Mouse (Mus musculus) CD8-positive naive resting alpha-beta T cell, adult 57 days (primary cell): ENCODE results near the gene Cd81. TPM values are rescaled to one million over a fixed set of nuclear protein-coding genes. Genes with fewer than 3 reads are reported as not detected.

Source experiments
- total RNA-seq: library from RNA; stranded (reverse); gene quantifications from one replicate; pipeline ENCODE4 v1.2.4, GENCODE M21; 2023

Gene Cd81
- total RNA-seq, result 21.9 TPM

DNA sequence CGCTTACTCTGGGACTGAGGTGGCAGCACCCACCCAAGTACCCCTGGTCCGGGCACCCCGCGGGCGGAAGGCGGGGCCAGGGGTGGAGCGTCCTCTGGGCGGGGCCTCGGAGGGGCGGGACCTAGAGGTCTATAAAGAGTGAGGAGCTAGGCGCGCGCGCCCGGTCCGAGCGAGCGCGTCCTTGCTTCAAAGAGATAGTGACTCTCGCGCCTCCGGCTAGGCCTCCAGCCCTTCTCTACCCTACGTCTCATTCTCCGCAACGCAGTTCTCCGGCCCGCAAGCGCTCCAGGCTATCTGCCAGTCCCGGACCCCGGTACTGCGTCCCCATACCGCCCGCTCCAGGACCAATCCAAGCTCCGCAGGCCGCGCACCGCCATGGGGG, at the start of gene Cd81:
TSS of gene Cd81 (plus strand) at position 114 of the 382 bp plus-strand sequence.

DNA sequence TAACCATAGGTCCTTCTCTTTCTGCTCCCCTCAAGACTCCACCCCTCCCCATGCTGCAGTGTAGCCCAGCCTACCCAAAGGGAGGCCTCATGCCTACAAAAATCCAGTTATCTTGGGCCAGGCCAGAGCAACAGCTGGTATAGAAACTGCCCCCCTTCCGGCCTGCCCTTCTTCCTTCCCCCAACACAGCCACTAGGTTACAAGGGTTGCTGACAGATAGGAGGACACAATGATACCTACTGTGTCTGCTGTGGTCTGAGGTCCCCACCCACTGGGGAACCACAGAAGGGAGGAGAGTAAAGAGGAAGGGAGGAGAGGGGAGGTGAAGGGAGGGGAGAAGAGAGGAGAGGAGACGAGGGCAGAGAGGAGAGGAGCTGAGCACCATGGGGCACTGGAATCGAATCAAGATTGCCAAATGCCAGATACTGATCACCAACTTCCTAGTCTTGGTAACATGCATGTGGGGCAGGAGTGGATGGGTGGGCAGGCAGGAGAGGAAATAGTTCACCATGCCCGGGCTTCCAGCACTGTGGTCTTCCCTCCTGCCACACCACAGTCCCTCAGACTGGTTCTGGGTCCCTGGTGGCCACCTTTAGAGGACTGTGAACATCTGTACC, 47.7 kb upstream of the Cd81 start, which contains the start of gene Tspan32:
TSS of gene Tspan32 (plus strand) at position 320 of the 617 bp plus-strand sequence.

DNA sequence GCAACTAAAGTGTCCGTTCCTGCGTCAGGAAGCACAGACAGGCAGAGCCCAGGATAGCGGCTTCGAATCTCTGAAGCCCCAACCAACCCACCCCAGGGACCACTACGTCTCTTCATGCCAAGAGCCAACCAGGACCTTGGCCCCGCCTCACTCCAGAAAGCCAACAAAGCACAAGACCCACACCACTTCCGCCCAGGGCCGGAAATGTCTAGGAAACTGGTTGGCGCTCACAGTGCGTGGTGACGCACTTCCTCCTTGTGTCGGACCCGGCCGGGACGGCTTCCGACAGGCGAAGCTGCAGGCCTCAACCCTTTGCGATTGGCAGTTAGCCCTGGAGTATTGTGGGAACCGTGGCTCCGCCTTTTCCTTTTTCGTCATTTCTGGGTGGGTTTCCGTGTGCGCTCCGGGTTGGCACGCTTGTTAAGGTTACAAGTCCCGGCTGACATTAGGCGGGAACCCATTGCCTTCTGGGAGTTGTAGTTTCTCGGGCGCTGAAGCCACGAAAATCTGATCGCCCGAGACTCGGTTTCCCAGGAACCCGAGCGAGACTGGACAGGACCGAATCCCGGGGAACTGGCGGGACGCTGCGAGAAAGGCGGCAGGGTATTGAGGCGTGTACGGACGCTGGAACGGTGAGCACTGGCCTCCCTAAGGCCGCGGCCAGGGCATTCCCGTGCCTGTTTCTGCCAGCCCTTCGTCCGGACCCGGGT, 16.5 kb downstream of the Cd81 start, which contains the start of gene Tssc4:
TSS of gene Tssc4 (plus strand) at position 368 of the 710 bp plus-strand sequence.

DNA sequence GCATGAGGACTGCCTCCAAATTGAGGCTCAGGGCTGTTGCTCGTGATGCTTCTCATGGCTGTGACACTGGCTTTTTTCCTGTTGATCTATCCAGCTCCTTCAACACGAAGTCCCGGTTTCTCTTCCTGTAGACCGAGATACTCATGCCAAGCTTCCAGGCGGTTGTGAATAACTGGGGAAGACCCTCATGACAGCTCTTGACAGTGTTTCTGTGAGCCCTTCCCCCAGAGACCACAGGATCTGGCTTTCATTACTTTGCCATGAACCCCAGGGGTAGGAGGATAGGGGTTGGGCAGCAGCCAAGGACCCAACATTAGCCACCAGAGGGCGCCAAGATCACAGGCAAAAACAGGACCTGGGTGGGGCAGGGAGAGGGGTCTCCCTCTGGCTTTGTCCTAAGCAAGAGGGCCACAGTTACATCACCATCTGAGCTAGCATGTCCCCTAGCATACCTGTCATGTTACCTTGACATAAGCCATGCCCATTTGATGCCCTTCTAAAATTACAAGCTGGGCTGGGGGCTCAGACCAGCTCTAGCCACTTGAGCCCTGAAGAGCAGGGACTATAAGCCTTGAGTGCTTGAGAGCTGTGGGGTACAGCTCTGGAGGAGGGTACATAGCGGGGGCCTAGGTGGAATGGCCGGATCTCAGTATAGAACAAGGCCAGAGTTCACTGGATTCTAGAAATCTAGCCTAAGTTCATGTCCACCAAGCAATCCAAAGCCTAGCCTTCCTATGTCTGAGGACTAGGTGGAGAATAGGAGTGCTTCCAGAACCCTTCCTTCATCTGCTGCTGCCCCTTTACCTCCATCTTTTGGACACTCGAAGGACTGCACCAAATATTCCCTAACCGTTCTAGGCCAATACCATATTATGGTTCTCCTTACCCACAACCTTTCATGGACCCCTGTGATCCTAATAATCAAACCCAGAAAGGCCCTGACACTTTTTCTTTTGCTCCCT, 42.3 kb downstream of the Cd81 start, which contains the start of gene Trpm5:
TSS of gene Trpm5 (minus strand) at position 51 of the 962 bp plus-strand sequence.

DNA sequence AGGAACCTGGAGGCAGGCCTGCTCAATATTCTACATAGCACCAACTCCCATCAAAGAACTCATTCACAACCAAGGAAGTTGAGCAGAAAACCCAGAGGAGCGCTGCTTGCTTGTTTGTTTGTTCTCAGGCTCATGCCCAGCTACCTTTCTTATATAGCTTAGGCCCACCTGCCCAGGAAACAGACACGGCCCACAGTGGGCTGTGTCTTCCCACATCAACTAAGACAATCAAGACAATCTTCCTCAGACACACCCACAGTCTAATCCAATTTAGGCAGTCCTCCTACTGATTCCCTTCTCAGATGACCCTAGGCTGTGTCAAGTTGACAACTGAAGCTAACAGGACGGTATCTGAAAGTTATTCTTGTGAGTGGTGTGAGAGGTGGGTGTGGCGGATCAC, 53.5 kb downstream of the Cd81 start, which contains the start of gene Kcnq1:
TSS of gene Kcnq1 (plus strand) at position 301 of the 400 bp plus-strand sequence.

Other genes with a start within 250 kb of the Cd81 start
- not detected for gene Th, start 121.6 kb upstream of the Cd81 start, total RNA-seq
- not detected for gene Ascl2, start 83.5 kb upstream of the Cd81 start, total RNA-seq
- 69.8 TPM for gene Tspan32, start 47.7 kb upstream of the Cd81 start, total RNA-seq
- gene Tssc4, start 16.5 kb downstream of the Cd81 start, total RNA-seq, result 13.5 TPM
- 0.28 TPM for gene Trpm5, start 41.9 kb downstream of the Cd81 start, total RNA-seq
- gene Kcnq1, start 53.6 kb downstream of the Cd81 start, total RNA-seq, result not detected